22 mouse cellular contexts compared by ENCODE assay signal in genomic region chr13:41409291-41409690, GRCm38 (mm10).
DNase-seq lines count a peak whose midpoint lies in the region; ATAC-seq and TF ChIP-seq lines count a peak whose summit lies in the region.
"Had no signal": no experiment of that assay in that cellular context is flagged by ENCODE, and none has a peak within 500 bp of the region (broad histone marks: within the 10 kb centered on the region; RNA-seq: fewer than 3 reads in every experiment).

No protein-coding gene starts in this region.

- no peak for TF ChIP-seq POLR2A in kidney, adult 2 months (IDR thresholded peaks at IDR 0.05; ENCODE audit: low read depth, low read length)

- no peaks in the 10 kb centered on the region for H3K36me3 ChIP-seq in kidney, adult 2 months (ENCODE audit: control insufficient read depth, insufficient read depth, low read length)
- H3K36me3 ChIP-seq in kidney, embryonic 15.5 days = no peaks in the 10 kb centered on the region
- H3K36me3 ChIP-seq in midbrain, embryonic 11.5 days (ENCODE audit: control insufficient read depth, insufficient read depth, low read length) = no peaks in the 10 kb centered on the region
- H3K36me3 ChIP-seq in midbrain, embryonic 16.5 days (ENCODE audit: control insufficient read depth, insufficient read depth, low read length) = no peaks in the 10 kb centered on the region
- H3K36me3 ChIP-seq: G1E had no signal

- DNase-seq in heart, adult 11 months = peak; percentile 75
- DNase-seq in heart, postnatal 36 days = no peak
- DNase-seq in kidney, adult 11 months = peak; percentile 21
- DNase-seq in kidney, postnatal 10 days = no peak
- peak; percentile 37 for DNase-seq in kidney, adult 2 months
- peak; percentile 56 for DNase-seq in midbrain, embryonic 11.5 days (ENCODE audit: low spot score, missing footprints)
- DNase-seq: adrenal gland, adult 2 months; adrenal gland, adult 8-10 months; adrenal gland, postnatal 10 days; adrenal gland, postnatal 14 days; adrenal gland, postnatal 25 days; adrenal gland, postnatal 36 days; B cell, adult 2 months; cerebellum, adult 11 months; cerebellum, adult 11-12 months had no signal

- intact Hi-C loops in heart, postnatal 36 days (cut with DNase I) = no loop called here

- no peaks in the 10 kb centered on the region for H3K27me3 ChIP-seq in kidney, adult 2 months (replicated peaks; ENCODE audit: control insufficient read depth, insufficient read depth, low read length)
- no peaks in the 10 kb centered on the region for H3K27me3 ChIP-seq in kidney, embryonic 15.5 days
- H3K27me3 ChIP-seq in midbrain, embryonic 11.5 days (ENCODE audit: control insufficient read depth, insufficient read depth, low read length) = no peaks in the 10 kb centered on the region
- no peaks in the 10 kb centered on the region for H3K27me3 ChIP-seq in midbrain, embryonic 16.5 days (ENCODE audit: control insufficient read depth, insufficient read depth, low read depth, low read length)
- H3K27me3 ChIP-seq: CH12.LX, Patski had no signal

- no peak overlapping the region for H3K9ac ChIP-seq in kidney, embryonic 15.5 days
- no peak overlapping the region for H3K9ac ChIP-seq in midbrain, embryonic 11.5 days (ENCODE audit: low read length)
- H3K9ac ChIP-seq in midbrain, embryonic 16.5 days (ENCODE audit: low read depth, low read length) = no peak overlapping the region

- no peaks in the 10 kb centered on the region for H3K9me3 ChIP-seq in kidney, embryonic 15.5 days (replicated peaks)
- no peaks in the 10 kb centered on the region for H3K9me3 ChIP-seq in midbrain, embryonic 11.5 days (ENCODE audit: control insufficient read depth, low read length)
- H3K9me3 ChIP-seq in midbrain, embryonic 16.5 days (replicated peaks; ENCODE audit: control insufficient read depth, low read length, poor library complexity, severe bottlenecking) = no peaks in the 10 kb centered on the region
- H3K9me3 ChIP-seq: G1E had no signal

- TF ChIP-seq CTCF in kidney, adult 2 months (conservative IDR thresholded peaks at IDR 0.05; ENCODE audit: insufficient read depth, insufficient read length, low read depth, low read length) = no peak

- no peak overlapping the region for H3K27ac ChIP-seq in kidney, adult 2 months (ENCODE audit: insufficient read depth, low read depth, low read length)
- no peak overlapping the region for H3K27ac ChIP-seq in kidney, embryonic 15.5 days
- H3K27ac ChIP-seq in midbrain, embryonic 11.5 days (ENCODE audit: low read depth, low read length) = no peak overlapping the region
- no peak overlapping the region for H3K27ac ChIP-seq in midbrain, embryonic 16.5 days (ENCODE audit: low read length)

- ATAC-seq in kidney, embryonic 15.5 days (replicated peaks; ENCODE audit: low FRiP score) = no peak
- ATAC-seq in midbrain, embryonic 11.5 days (ENCODE audit: low FRiP score) = no peak
- ATAC-seq in midbrain, embryonic 16.5 days = no peak
- ATAC-seq: activated CD4-positive, CD25-positive, alpha-beta regulatory T cell, adult 4 months; CD4-positive, CD25-positive, alpha-beta regulatory T cell, adult 4 months; Patski had no signal

- no peak overlapping the region for H3K4me2 ChIP-seq in kidney, embryonic 15.5 days
- no peak overlapping the region for H3K4me2 ChIP-seq in midbrain, embryonic 11.5 days
- no peak overlapping the region for H3K4me2 ChIP-seq in midbrain, embryonic 16.5 days (ENCODE audit: low read length)

- H3K4me3 ChIP-seq in kidney, adult 2 months (ENCODE audit: insufficient read depth, low read depth, low read length) = no peak overlapping the region
- H3K4me3 ChIP-seq in kidney, embryonic 15.5 days (replicated peaks) = no peak overlapping the region
- H3K4me3 ChIP-seq in midbrain, embryonic 11.5 days (ENCODE audit: low read depth, low read length) = no peak overlapping the region
- H3K4me3 ChIP-seq in midbrain, embryonic 16.5 days (ENCODE audit: low read depth, low read length) = no peak overlapping the region

- 72% methylated on average over 3 of the region's 3 CpGs for WGBS in kidney, adult 2 months
- WGBS in kidney, embryonic 15.5 days = 86% methylated on average over 3 of the region's 3 CpGs
- 90% methylated on average over 3 of the region's 3 CpGs for WGBS in midbrain, embryonic 11.5 days
- 90% methylated on average over 3 of the region's 3 CpGs for WGBS in midbrain, embryonic 16.5 days

- H3K4me1 ChIP-seq in kidney, adult 2 months (ENCODE audit: control insufficient read depth, insufficient read depth, low read length) = no peaks in the 10 kb centered on the region
- peaks cover 6% of the 10 kb centered on the region; the same call in 1 of the 2 replicates for H3K4me1 ChIP-seq in kidney, embryonic 15.5 days
- H3K4me1 ChIP-seq in midbrain, embryonic 11.5 days (ENCODE audit: control insufficient read depth, insufficient read depth, low read length) = no peaks in the 10 kb centered on the region
- H3K4me1 ChIP-seq in midbrain, embryonic 16.5 days (ENCODE audit: control insufficient read depth, insufficient read depth, low read length) = no peaks in the 10 kb centered on the region

Comparison
In these comparisons a context has a peak if more than half of its experiments do, and no peak if none do; other contexts are left out.
1. DNase-seq: peak in heart, adult 11 months (single experiment), kidney, adult 11 months (single experiment), kidney, adult 2 months (single experiment) and midbrain, embryonic 11.5 days (single experiment); none in heart, postnatal 36 days (0 of 2) and kidney, postnatal 10 days (single experiment).